Mouse (Mus musculus): Measurements from ENCODE around the gene Cpa1. TPM values are rescaled to one million over a fixed set of nuclear protein-coding genes. Genes with fewer than 3 reads are reported as not detected.

The Cpa1 gene
- 0.18 and 0.37 TPM in 2 replicates for polyA plus RNA-seq (2016; fragmentation: Nextera tagmentation; extraction: Ambion mirVana)

DNA sequence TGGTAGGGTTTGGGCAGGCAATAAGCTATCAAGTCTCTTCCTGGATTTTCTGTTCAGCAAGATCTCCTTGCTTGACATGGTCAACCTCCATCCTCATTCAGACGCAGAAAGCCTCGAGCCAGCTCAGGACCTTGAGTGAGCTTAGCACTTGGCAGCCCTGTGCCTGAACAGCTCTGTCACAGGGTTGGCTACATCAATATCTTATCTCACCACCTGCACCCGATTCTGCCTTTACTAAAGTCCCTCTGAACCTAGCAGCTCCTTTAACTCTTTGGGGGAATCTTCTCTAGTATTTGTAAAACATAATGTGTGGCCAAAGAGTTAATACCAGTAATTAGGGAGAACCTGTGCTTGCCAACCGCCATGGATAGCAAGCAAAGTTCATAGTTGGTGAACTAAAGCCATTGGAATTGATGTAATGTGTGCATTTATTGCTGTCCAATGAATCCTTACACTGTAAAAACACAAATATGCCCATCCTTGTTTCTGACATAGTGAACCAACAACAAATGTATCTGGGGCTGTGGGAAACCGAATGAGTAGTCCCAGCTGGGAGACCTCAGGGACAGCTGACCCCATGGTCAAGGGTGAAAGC lies at the start of gene Cpa1:
TSS of gene Cpa1 (plus strand) at position 545 of the 595 bp plus-strand sequence.
- no peaks in the 10 kb centered on the region for H3K27me3 ChIP-seq (replicated peaks)
- 91% methylated on average over 5 of the region's 5 CpGs for WGBS
- no peaks in the 10 kb centered on the region for H3K9me3 ChIP-seq
- H3K4me1 ChIP-seq = peaks cover 12% of the 10 kb centered on the region
- H3K4me3 ChIP-seq = no peak within 1 kb of the TSS
- no peaks in the 10 kb centered on the region for H3K36me3 ChIP-seq
- no peak within 1 kb of the TSS for H3K9ac ChIP-seq
- no peak for ATAC-seq (ENCODE audit: low FRiP score, low read depth)
- no peak within 1 kb of the TSS for H3K27ac ChIP-seq
- H3K4me2 ChIP-seq (replicated peaks) = no peak within 1 kb of the TSS

DNA sequence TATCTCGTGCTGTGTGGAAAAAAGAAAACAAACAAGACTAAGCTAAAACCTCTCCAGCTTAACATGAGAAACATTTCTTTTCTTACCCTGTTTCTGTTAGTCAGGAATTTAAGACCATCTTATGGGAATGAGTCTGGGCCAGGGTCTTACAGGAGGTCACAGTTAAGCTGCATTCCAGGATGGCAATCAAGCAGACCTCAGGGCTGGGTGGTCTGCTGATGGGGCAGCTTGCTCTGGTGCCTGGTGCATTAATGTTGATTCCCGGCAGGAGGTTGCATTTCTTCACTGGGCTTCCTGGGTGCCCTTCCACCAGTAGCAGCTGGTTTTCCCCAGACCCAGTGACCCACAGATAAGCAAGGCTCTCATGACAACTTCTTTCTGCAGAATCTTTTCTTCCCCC lies 49.2 kb upstream of the Cpa1 start:
- no peak for ATAC-seq (ENCODE audit: low FRiP score, low read depth)
- H3K4me3 ChIP-seq = no peak overlapping the region
- H3K27ac ChIP-seq = no peak overlapping the region
- WGBS = 50% methylated on average over 2 of the region's 2 CpGs
- H3K4me1 ChIP-seq = 0 out of 2 replicates have a peak, but pooled peaks cover 10% of the 10 kb centered on the region
- H3K4me2 ChIP-seq (replicated peaks) = no peak overlapping the region
- no peaks in the 10 kb centered on the region for H3K27me3 ChIP-seq (replicated peaks)
- H3K9ac ChIP-seq = no peak overlapping the region
- no peaks in the 10 kb centered on the region for H3K36me3 ChIP-seq
- no peaks in the 10 kb centered on the region for H3K9me3 ChIP-seq

DNA sequence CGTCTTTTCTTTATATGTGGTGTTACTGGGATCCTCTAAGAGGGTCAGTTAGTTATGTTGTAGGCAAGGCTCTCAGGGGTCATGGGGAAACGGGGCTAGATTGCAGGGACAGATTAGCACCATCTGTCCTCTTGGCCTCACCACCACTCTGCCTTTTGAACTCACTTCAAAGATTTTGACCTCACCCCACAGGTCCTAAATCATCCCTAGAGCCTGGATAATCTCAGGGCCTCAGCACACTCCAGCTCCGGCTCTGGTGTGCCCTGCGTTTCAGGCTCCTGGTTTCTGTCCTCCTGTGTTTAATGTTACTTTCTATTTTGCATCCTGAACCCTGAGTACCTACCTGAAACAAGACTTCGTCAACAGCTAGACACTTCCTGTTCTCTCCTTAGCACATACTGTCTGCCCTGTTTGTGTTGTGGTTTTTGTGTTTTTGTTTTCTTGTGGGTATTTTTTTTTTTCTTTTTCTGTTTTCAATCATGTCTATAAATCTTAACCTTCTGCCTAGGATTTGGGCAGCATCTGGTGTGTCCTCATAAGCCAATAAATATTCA lies 47.1 kb upstream of the Cpa1 start:
- Histone ChIP-seq H3K4me1 (peaks cover 15% of the 10 kb centered on the region; the same call in 1 of the 2 replicates), H3K36me3 (no peaks in the 10 kb centered on the region), H3K27ac (peak overlapping the region; percentile 32; the same call in 1 of the 2 replicates), H3K4me2 (replicated peaks) (no peak overlapping the region), H3K27me3 (replicated peaks) (no peaks in the 10 kb centered on the region), H3K9me3 (no peaks in the 10 kb centered on the region), H3K9ac (no peak overlapping the region), H3K4me3 (no peak overlapping the region)
- no peak for ATAC-seq (ENCODE audit: low FRiP score, low read depth)
- WGBS = 51% methylated on average over 5 of the region's 5 CpGs

DNA sequence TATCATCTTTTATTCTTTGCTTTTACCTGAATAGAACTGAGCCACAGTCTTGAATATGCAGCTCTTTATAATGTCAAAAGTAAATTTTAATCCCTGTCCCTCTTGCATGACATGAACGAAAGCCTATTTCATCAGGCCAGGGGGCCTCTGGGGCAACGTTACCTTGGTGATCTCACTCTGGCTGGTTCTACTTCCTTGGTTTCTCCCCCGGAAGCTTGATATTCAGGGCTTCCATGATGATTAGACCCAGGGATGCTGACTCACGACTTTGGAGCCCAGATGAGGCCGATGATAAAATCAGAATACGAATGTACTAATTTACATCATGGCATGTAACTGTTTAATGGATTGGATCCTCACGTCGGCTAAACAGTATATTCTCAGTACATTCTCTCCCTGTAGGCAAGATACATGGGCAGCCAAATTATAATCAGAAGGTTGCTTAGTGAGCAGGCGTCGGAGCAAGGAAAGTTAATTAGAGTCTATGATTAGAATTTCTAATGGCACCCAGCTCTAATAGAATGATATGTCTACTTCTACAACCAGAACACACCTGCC lies 46.5 kb upstream of the Cpa1 start:
- 61% methylated on average over 10 of the region's 10 CpGs for WGBS
- no peak overlapping the region for H3K9ac ChIP-seq
- H3K4me2 ChIP-seq (replicated peaks) = no peak overlapping the region
- no peak overlapping the region for H3K4me3 ChIP-seq
- no peaks in the 10 kb centered on the region for H3K9me3 ChIP-seq
- H3K36me3 ChIP-seq = no peaks in the 10 kb centered on the region
- peaks cover 11% of the 10 kb centered on the region; the same call in 1 of the 2 replicates for H3K4me1 ChIP-seq
- H3K27me3 ChIP-seq (replicated peaks) = no peaks in the 10 kb centered on the region
- peak; percentile 58; the same call in 1 of the 2 replicates for ATAC-seq (ENCODE audit: low FRiP score, low read depth)
- no peak overlapping the region for H3K27ac ChIP-seq

DNA sequence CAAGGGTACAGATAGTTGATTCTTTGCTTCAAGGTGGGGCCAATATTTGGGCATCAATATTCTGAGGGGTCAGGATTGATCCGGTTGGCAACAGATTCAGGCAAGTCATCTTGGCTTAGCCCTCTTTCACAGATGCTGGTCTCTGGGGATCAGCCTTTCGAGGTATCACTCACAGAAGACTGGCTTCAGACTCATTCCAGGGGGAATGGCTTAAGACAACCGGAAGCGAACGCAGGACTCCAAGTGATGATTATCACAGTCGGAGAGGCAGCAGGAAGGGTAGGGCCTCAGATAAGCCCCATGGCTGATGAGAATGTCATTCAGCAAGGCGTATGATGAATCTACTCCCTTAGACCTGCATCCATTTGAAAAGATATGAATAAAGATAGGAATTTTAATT lies 44.7 kb upstream of the Cpa1 start:
- H3K9me3 ChIP-seq = no peaks in the 10 kb centered on the region
- no peak overlapping the region for H3K27ac ChIP-seq
- no peaks in the 10 kb centered on the region for H3K27me3 ChIP-seq (replicated peaks)
- H3K4me1 ChIP-seq = peaks cover 11% of the 10 kb centered on the region; the same call in 1 of the 2 replicates
- H3K4me2 ChIP-seq (replicated peaks) = no peak overlapping the region
- WGBS = 79% methylated on average over 7 of the region's 7 CpGs
- no peaks in the 10 kb centered on the region for H3K36me3 ChIP-seq
- no peak overlapping the region for H3K9ac ChIP-seq
- no peak overlapping the region for H3K4me3 ChIP-seq
- ATAC-seq (ENCODE audit: low FRiP score, low read depth) = no peak

DNA sequence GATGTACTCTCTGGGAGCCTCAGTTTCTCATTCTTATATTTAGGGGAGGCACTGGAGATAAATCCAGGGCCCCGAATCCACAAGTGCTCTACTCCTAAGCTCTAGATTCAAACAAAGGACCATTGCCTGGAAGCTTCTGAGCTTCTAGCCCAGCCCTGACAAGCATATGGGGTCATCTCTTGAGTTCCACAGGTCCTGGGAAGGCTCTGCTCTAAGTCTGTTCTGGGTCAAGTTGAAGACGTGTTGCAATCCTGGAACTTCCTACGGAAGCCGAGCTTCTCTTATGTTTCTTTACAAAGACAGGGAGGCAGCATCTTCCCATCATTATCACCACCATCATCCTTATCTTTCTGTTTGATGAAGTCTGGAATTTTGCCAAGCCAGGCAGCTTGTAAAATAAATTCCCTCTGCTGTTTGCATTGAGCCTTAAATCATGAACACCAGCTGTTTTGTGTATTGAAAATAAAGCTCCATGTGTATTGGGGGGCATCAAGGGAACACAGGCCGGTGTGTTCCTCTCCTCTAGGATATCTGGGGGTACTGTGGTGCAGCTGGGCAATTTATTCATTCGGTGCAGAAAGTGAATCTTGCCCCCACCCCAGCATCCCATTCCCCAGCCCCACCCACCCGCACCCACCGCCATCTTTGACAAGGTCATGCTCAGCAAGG lies 42.7 kb upstream of the Cpa1 start:
- H3K9ac ChIP-seq = no peak overlapping the region
- H3K4me1 ChIP-seq = peaks cover 11% of the 10 kb centered on the region; the same call in 1 of the 2 replicates
- H3K4me3 ChIP-seq = no peak overlapping the region
- H3K27ac ChIP-seq = no peak overlapping the region
- H3K4me2 ChIP-seq (replicated peaks) = no peak overlapping the region
- H3K9me3 ChIP-seq = no peaks in the 10 kb centered on the region
- 90% methylated on average over 8 of the region's 8 CpGs for WGBS
- no peaks in the 10 kb centered on the region for H3K36me3 ChIP-seq
- no peaks in the 10 kb centered on the region for H3K27me3 ChIP-seq (replicated peaks)
- no peak for ATAC-seq (ENCODE audit: low FRiP score, low read depth)

DNA sequence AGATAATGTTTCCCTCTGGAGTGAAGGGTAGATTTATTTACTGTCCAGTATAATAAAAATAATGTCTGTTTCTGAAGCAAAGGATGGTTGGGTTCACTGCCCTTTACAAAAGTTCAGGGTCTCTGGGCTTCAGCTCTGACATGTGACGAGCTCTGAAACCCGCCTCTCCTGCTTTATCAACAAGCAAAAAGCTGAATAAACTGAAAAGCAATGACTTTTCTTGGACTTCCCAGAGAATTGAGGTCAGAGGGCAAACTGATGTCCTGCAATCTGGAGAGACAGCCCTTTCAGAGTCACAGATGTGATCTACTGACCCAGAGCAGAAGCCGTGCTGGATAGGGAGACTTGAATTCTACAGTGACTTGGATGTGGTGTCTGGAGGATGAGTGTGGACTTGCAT lies 39.0 kb upstream of the Cpa1 start:
- Histone ChIP-seq H3K9ac (no peak overlapping the region), H3K36me3 (no peaks in the 10 kb centered on the region), H3K27ac (no peak overlapping the region), H3K27me3 (replicated peaks) (no peaks in the 10 kb centered on the region), H3K4me3 (no peak overlapping the region), H3K9me3 (no peaks in the 10 kb centered on the region), H3K4me2 (replicated peaks) (no peak overlapping the region), H3K4me1 (peaks cover 9% of the 10 kb centered on the region)
- ATAC-seq (ENCODE audit: low FRiP score, low read depth) = no peak
- WGBS = 38% methylated on average over 3 of the region's 3 CpGs

DNA sequence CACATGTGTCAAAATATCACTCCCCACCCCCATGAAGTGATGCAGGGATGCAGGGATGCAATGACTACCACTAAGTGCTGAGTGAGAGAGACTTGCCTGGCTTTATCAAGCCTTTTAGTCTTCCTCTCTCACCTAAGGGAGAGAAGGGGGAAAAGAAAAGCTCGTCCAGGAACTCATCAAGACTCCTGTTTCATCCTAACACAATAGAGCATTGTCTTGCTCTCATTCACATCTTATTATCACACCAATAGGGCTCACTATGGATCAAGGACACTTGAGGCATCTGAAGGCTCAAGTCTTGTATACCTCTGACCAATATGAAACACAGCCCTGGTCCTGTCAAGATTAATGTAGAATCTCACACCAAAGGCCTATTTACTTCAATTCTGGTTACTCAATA lies 38.0 kb upstream of the Cpa1 start:
- Histone ChIP-seq H3K4me2 (replicated peaks) (no peak overlapping the region), H3K9me3 (no peaks in the 10 kb centered on the region), H3K27ac (no peak overlapping the region), H3K4me1 (peaks cover 9% of the 10 kb centered on the region), H3K27me3 (replicated peaks) (no peaks in the 10 kb centered on the region), H3K36me3 (no peaks in the 10 kb centered on the region), H3K9ac (no peak overlapping the region), H3K4me3 (no peak overlapping the region)
- no peak for ATAC-seq (ENCODE audit: low FRiP score, low read depth)
- 54% methylated on average over 1 of the region's 1 CpGs for WGBS

DNA sequence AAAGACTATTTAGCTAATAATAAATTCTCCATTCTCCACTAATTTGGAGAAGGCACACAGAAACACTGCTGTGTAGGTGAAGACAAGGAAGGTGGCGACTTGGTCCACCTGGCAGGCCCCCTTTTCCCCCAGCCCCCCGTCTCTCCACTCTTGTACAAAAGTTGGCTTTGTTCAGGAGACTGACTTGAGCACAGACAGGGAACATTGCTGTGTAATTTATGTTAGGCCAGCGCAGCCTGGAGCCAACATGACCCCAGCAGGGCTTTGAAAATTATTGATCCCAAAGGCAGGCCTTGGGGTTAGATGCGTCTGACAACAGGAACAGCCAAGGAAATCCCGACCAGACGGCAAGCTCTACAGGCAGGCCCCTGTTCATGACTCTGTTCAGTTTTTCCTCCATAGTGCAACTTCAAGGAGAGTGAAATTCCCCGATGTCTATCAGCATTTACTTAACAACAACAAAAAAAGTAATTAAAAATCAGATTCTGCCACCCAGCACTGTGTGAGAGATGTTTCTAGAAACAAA lies 34.6 kb upstream of the Cpa1 start:
- H3K4me2 ChIP-seq (replicated peaks) = no peak overlapping the region
- H3K36me3 ChIP-seq = no peaks in the 10 kb centered on the region
- peaks cover 5% of the 10 kb centered on the region for H3K4me1 ChIP-seq
- no peak overlapping the region for H3K27ac ChIP-seq
- no peaks in the 10 kb centered on the region for H3K27me3 ChIP-seq (replicated peaks)
- H3K9me3 ChIP-seq = no peaks in the 10 kb centered on the region
- WGBS = 40% methylated on average over 7 of the region's 7 CpGs
- H3K9ac ChIP-seq = no peak overlapping the region
- ATAC-seq (ENCODE audit: low FRiP score, low read depth) = no peak
- no peak overlapping the region for H3K4me3 ChIP-seq

DNA sequence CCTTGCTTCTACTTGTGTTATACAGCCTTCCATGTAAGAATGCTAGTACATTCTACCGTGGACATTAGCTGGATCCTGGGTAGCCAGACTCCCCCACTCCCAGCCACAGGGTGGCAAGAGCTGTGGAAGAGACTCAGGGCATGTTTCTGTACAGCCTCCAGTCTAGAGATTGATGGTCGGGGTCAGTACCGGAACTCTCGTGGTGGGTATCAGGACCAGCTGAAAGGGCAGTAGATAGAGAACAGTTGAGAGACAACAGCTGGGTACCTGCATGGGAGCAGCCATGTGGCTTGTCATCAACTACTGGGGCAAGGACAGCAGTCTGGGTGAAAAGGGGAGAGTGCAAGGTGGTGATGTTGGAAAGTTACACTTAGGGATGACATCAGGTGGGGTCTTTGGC lies 33.9 kb upstream of the Cpa1 start:
- H3K4me3 ChIP-seq = no peak overlapping the region
- no peak overlapping the region for H3K4me2 ChIP-seq (replicated peaks)
- ATAC-seq (ENCODE audit: low FRiP score, low read depth) = no peak
- no peak overlapping the region for H3K27ac ChIP-seq
- H3K36me3 ChIP-seq = no peaks in the 10 kb centered on the region
- H3K9me3 ChIP-seq = no peaks in the 10 kb centered on the region
- H3K4me1 ChIP-seq = peaks cover 5% of the 10 kb centered on the region
- 84% methylated on average over 4 of the region's 4 CpGs for WGBS
- H3K27me3 ChIP-seq (replicated peaks) = no peaks in the 10 kb centered on the region
- no peak overlapping the region for H3K9ac ChIP-seq

DNA sequence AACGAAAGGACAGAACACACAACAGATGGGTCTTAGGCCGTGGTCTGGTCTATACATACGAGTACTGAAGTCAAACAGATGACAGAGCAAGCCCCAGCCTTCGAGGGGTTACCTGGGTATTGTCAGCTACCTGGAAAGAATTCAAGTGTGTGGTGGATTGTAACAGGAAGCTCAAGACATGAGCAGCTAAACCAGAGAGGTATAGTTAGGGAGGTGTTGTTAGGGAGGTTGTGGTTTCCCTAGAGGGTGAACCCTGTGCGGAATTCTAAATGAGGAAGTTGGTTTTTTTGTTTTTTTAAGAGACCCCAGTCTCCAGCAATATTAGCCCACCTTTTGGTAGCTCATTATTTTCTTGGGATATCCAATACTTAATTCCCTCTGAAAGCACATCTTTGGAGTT lies 33.3 kb upstream of the Cpa1 start:
- no peaks in the 10 kb centered on the region for H3K36me3 ChIP-seq
- peaks cover 5% of the 10 kb centered on the region for H3K4me1 ChIP-seq
- H3K4me3 ChIP-seq = no peak overlapping the region
- no peak overlapping the region for H3K27ac ChIP-seq
- WGBS = 89% methylated on average over 5 of the region's 5 CpGs
- no peaks in the 10 kb centered on the region for H3K9me3 ChIP-seq
- ATAC-seq (ENCODE audit: low FRiP score, low read depth) = no peak
- H3K27me3 ChIP-seq (replicated peaks) = no peaks in the 10 kb centered on the region
- no peak overlapping the region for H3K4me2 ChIP-seq (replicated peaks)
- no peak overlapping the region for H3K9ac ChIP-seq

DNA sequence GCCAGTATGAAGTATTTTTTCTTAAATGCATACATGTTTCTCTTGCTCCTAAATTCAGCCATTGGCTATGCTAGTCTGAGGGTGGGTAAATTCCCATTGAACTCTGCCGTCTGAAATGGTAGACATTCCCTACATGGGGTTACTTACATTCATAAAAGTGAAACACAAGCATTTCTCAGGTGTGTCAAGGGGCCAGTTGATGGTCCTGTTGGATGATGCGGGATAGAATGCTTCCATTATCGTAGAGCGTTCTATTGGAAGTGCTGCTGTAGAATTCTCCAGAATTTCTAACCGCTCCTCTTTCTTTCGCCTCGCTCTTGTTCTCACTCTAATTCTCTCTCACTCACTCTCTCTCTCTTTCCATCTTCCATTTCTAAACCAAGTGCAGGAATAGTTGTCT lies 28.3 kb upstream of the Cpa1 start, which contains the start of gene Cpa5:
TSS of gene Cpa5 (plus strand) at position 301 of the 400 bp plus-strand sequence.
- Histone ChIP-seq H3K9me3 (no peaks in the 10 kb centered on the region), H3K4me1 (peaks cover 7% of the 10 kb centered on the region), H3K36me3 (no peaks in the 10 kb centered on the region), H3K9ac (no peak within 1 kb of the TSS), H3K4me3 (no peak within 1 kb of the TSS), H3K4me2 (replicated peaks) (no peak within 1 kb of the TSS), H3K27me3 (replicated peaks) (no peaks in the 10 kb centered on the region), H3K27ac (no peak within 1 kb of the TSS)
- WGBS = 91% methylated on average over 7 of the region's 7 CpGs
- no peak for ATAC-seq (ENCODE audit: low FRiP score, low read depth)
